Mouse (Mus musculus) brain, embryonic 14.5 days (tissue): ENCODE results near the gene Ebpl. TPM values are rescaled to one million over a fixed set of nuclear protein-coding genes. Genes with fewer than 3 reads are reported as not detected.

Source experiments
- DNase-seq: peaks from one replicate; pipeline ENCODE4 v3.0.0-alpha.2; 2011; ENCODE audit warnings: low read depth
- CTCF ChIP-seq: fragments of 200-500 bp; IDR thresholded peaks from 2 replicates; pipeline ENCODE4 v1.5.1; 2012; ENCODE audit warnings: inconsistent platforms, mild to moderate bottlenecking, moderate library complexity, borderline replicate concordance; ENCODE audit not compliant: insufficient read depth, insufficient read length; ENCODE audit errors: extremely low read depth
- POLR2A ChIP-seq: fragments of 200-500 bp; IDR thresholded peaks from 2 replicates; pipeline ENCODE4 v1.6.1; 2012; ENCODE audit warnings: mild to moderate bottlenecking, inconsistent platforms, borderline replicate concordance; ENCODE audit not compliant: poor library complexity, insufficient read depth, insufficient read length, severe bottlenecking; ENCODE audit errors: extremely low read depth
- polyA plus RNA-seq: library from polyadenylated mRNA; depleted of rRNA; stranded (reverse); fragments of >200 nt; gene quantifications from 2 replicates; pipeline ENCODE4 v1.2.3, GENCODE M21; 2012; rRNA removed

Gene Ebpl
- 4.2 and 4.5 TPM in 2 replicates for polyA plus RNA-seq

DNA sequence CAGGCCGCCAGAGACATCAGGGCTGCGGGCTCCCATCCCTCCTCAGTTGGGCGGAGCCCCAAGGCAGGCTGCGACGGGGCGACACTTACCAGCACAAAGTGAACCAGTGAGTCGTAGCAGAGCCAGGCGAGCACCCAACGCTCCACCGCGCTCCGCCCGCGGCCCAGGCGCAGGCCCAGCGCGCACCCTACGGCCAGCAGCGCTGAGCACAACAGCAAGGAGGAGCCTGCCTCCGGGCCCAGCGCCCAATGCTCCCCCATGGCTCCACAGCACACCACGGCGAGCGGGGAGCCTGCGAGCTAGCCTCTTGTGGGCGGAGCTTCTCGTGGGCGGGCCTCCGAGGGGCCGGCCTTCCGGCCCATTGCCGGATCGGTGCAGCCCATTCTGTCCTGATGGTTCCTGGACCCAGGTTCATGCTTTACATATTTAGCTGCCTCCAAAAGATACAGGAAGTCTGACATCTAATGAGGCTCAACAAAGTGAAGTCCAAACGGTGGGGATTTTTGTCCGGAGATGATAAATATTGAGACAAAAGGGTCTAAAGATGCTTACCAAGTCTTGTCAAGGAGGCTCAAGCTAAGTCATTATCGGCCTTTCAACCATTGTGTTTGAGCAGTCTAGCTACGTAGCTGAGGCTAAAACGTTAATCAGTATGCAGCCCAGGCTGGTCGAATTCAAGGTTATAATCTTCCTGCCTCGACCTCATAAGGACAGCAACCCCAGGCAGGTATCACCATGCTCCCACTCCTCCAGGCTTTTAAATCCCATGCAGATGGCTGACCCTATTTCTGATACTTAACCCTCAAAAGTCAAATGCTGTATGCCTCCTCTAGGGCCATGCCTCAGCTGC, at the start of gene Ebpl:
Gene Ebpl, minus strand, starts transcription at position 309 of the 850 bp plus-strand sequence.
- 0 out of 2 replicates have a peak, but pooled peaks have one; percentile 0 for TF ChIP-seq CTCF
- peak; percentile 80 for TF ChIP-seq POLR2A
- peak; percentile 95 for DNase-seq

DNA sequence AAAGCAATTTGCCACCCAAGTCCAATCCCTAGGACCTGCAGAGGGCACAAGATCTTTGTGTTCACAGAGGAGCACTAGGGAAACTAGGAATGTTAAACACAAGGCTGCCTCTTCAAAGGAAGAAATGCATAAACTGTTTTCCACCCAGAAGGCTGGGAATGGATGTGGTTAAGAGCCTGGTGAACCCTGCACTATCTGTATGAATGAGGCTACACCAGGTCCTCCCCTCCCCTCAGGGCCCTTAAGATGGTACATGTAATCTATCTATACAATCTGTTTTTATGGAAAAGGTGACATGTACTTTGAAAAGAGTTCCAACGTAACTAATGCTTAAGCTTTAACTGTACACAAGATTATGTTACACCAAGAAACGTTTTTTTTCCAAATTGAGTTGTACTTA, 49.8 kb upstream of the Ebpl start:
- no peak for DNase-seq
- TF ChIP-seq POLR2A (no peak), CTCF (no peak)

- no peak for DNase-seq
- TF ChIP-seq CTCF (no peak), POLR2A (no peak)
These were observed 46.8 kb upstream of the Ebpl start for GRCm38 (mm10) chr14:61407055-61407454.

GRCm38 (mm10) chr14:61405761-61406160, 45.5 kb upstream of the Ebpl start:
- TF ChIP-seq POLR2A (no peak), CTCF (no peak)
- DNase-seq: no peak

DNA sequence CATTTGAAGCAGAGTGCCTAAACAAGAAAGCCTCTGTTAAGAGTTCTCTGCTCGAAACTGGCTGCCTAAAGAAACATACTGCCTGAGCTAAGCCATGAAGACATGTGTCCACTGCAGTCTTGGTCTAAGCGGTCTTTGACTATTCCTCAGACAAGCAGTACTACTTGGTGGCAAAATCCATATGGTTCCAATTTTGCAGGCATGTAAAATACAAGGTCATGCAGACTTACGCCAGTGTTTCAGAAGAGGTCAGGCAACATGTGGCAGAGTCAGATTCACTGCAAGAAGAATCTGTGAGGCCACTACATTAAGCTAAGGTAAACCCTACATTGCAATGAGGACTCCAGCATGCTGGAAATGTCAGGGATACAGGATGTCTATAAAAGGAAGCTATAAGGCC, 44.7 kb upstream of the Ebpl start:
- DNase-seq: no peak
- no peak for TF ChIP-seq CTCF
- no peak for TF ChIP-seq POLR2A

GRCm38 (mm10) chr14:61394745-61395144, 34.5 kb upstream of the Ebpl start:
- no peak for TF ChIP-seq CTCF
- TF ChIP-seq POLR2A: no peak
- no peak for DNase-seq

GRCm38 (mm10) chr14:61390586-61390985, 30.3 kb upstream of the Ebpl start:
- TF ChIP-seq POLR2A: no peak
- no peak for TF ChIP-seq CTCF
- no peak for DNase-seq

- TF ChIP-seq CTCF (no peak), POLR2A (no peak)
- peak; percentile 47 for DNase-seq
These were observed 7.1 kb upstream of the Ebpl start for GRCm38 (mm10) chr14:61367290-61367689.

GRCm38 (mm10) chr14:61364656-61365055, 4.4 kb upstream of the Ebpl start:
- TF ChIP-seq POLR2A (no peak), CTCF (no peak)
- DNase-seq: no peak

- DNase-seq: no peak
- no peak for TF ChIP-seq CTCF
- TF ChIP-seq POLR2A: no peak
These were observed 3.5 kb upstream of the Ebpl start for GRCm38 (mm10) chr14:61363734-61364133.

DNA sequence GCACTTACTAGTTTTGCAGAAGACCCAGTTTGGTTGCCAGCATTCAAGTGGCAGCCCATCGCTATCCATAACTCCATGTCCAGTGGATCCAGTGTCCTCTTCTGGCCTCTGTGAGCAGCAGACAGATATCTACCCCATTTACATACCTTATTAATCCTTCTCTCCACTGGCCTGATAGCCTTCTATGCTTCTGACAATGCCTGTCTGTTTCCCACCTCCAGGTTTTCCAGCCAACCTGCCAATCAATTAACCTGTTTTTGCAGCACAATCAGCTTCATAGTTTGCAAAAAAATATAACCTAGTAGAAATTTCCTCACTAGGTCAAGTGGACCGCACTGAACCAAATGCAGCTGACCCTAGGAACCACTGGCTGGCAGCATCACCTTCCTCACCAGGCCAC, 2.0 kb upstream of the Ebpl start:
- DNase-seq: no peak
- TF ChIP-seq CTCF (no peak), POLR2A (no peak)

DNA sequence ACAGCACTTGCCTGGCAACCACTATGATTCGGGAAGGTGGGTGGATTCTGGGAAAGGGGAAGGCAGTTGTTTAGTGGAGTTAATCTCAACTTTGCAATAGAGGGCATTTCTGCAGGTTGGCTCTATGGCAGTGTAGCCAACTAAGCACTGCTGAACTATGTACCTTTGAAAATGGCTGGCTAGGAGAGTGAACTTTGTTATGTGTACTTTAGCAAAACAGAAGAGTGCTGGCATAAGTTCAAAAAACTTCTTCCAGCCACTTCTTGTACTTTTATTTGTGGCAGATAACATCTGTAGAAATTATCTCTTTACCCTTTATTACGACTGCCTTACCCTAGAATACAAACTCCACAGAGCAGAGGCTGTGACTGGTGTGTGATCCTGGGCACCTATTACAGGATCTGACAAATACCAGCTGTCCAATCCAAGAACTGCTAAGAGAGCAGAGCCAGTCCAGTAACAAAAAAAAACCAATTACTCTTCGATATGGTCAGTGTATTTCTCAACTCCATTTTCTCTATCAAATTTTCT, 807 bp upstream of the Ebpl start:
- DNase-seq: no peak
- TF ChIP-seq CTCF (no peak), POLR2A (no peak)
